Mouse (Mus musculus): ENCODE data around the gene Lpar1. TPM values are rescaled to one million over a fixed set of nuclear protein-coding genes. Genes with fewer than 3 reads are reported as not detected.

Lpar1 gene
- polyA plus RNA-seq, 1 experiment from 2014 or later: 206 TPM

DNA sequence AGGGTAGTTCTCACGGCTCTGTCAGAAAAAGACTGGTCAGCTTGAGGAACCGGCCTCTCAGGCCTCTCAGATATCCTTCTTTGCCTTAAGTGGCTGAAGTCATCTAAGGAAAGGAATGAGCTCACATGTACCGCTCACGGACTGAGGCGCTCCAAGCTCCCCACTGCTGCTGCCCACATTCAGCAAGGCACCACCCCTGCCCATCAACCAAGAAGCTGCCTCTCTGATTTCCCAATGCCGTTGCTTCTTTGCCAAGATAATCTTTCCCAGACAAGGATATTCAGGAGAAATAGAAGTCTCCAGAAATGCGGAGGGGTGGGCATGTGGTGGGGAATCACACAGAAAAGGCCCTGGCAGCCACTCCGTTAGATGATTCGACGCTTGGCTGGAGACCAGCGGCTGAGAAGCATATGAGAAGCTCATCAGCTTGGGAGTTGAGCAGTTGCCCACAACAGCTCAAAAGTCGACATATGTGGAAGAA lies 152.8 kb downstream of the Lpar1 start:
- H3K27ac ChIP-seq (replicated peaks; ENCODE audit: low read depth, low read length): no peak overlapping the region
- no peaks in the 10 kb centered on the region for H3K9me3 ChIP-seq (replicated peaks; ENCODE audit: control insufficient read depth, low read length)
- 91% methylated on average over 12 of the region's 12 CpGs for WGBS
- H3K4me3 ChIP-seq (ENCODE audit: low read depth, low read length): no peak overlapping the region
- ATAC-seq (replicated peaks; ENCODE audit: insufficient number of reproducible peaks, low FRiP score, low TSS enrichment, low read depth) (no peak), DNase-seq (ENCODE audit: low spot score) (no peak)
- H3K4me1 ChIP-seq (ENCODE audit: control insufficient read depth, insufficient read depth, low read length): no peaks in the 10 kb centered on the region
- no peaks in the 10 kb centered on the region for H3K36me3 ChIP-seq (replicated peaks; ENCODE audit: control insufficient read depth, insufficient read depth, low read depth, low read length)
- H3K9ac ChIP-seq (replicated peaks; ENCODE audit: low read length): no peak overlapping the region
- H3K27me3 ChIP-seq (ENCODE audit: control insufficient read depth, insufficient read depth, low read length): no peaks in the 10 kb centered on the region
- no peak overlapping the region for H3K4me2 ChIP-seq (ENCODE audit: low read depth, low read length)

Small RNA genes lying within 50 kb of the gene (microRNA-seq; reads per million reads assigned to microRNA genes)
- gene Mir3095 (ENCODE audit: borderline number of aligned reads): 12.7 reads per million, percentile 14 among the genes with 10 or more reads in this experiment

Other genes with a start within 250 kb of the Lpar1 start
- not detected in 2 replicates for gene Olfr267, start 233.8 kb upstream of the Lpar1 start, polyA plus RNA-seq (2014; fragmentation: Nextera tagmentation; extraction: Ambion mirVana)

Measured in embryonic facial prominence, embryonic 11.5 days (tissue).